In genomic region chr10:51956493-51956892, GRCm38 (mm10) we compare ENCODE assay signal across 15 mouse cellular contexts.
"Had no signal": no experiment of that assay in that cellular context is flagged by ENCODE, and none has a peak within 500 bp of the region (broad histone marks: within the 10 kb centered on the region; RNA-seq: fewer than 3 reads in every experiment).

No protein-coding gene starts in this region.

- H3K9me3 ChIP-seq: liver, embryonic 13.5 days; neural tube, embryonic 12.5 days; neural tube, embryonic 15.5 days had no signal

- H3K27ac ChIP-seq: kidney, postnatal 0 days; layer of hippocampus, adult 2 months; liver, embryonic 13.5 days; neural tube, embryonic 12.5 days; neural tube, embryonic 15.5 days had no signal

- H3K4me1 ChIP-seq: liver, embryonic 13.5 days; neural tube, embryonic 15.5 days had no signal

- H3K4me2 ChIP-seq: liver, embryonic 13.5 days; midbrain, embryonic 11.5 days; neural tube, embryonic 12.5 days; neural tube, embryonic 15.5 days had no signal

- DNase-seq: kidney, postnatal 25 days; layer of hippocampus, adult 9-11 months; liver, embryonic 13.5 days; lung, adult 2 months; lung, postnatal 14 days; lung, postnatal 4 days; midbrain, embryonic 14.5 days; retina, postnatal 1 day; thymus, adult 18-20 months; thymus, postnatal 36 days had no signal

- H3K27me3 ChIP-seq: liver, embryonic 13.5 days; neural tube, embryonic 12.5 days; neural tube, embryonic 15.5 days had no signal

- H3K36me3 ChIP-seq: liver, embryonic 13.5 days; neural tube, embryonic 12.5 days; neural tube, embryonic 15.5 days had no signal

- H3K9ac ChIP-seq: liver, embryonic 13.5 days; neural tube, embryonic 12.5 days; neural tube, embryonic 15.5 days had no signal

- H3K4me3 ChIP-seq: layer of hippocampus, adult 2 months; liver, embryonic 13.5 days; neural tube, embryonic 12.5 days; neural tube, embryonic 15.5 days had no signal
